Mouse (Mus musculus): ENCODE results near the gene Gpc2.

Gene Gpc2

DNA sequence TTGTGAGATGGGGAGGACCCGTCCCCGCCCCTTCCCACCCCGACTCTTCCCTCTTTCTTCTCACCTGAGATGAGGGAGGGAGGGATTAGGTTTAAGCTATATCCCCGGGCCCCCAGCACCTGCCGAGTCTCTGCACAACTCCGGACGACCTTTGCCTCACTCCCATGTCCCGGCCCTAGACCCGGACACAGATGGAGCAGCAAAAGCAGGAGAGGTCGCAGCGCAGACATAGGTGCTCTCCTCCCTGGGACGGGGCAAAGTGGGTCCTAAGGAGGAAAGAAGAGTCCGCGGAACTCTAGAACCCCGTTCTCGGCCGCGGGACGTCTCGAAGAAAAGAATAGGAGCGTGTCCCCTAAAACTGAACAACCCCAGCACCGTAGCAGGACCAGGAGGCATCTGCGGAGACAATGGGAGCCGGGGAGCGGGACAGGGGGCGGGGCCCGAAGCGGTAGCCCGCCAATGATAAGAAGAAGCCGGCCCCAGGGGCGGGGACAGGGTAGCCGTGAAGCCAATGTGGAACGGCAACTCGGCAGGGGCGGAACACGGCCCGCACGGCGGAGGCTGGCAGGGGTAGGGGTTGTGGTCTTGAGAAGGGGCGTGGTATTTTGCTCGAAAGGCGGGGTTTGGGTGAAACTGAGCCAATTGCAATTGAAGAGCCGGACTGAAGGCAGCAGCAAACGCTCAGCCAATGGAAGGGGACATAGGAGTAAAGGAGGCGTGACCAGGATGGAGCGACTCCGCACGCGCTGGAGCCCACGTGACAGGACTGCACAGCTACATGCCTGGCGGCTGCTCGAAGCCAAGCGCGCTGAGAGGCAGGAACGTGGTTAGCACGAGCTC lies at the start of gene Gpc2, which contains the start of the genes Gm43720 and Stag3:
Gpc2 (minus strand) TSS at position 421 of the 840 bp plus-strand sequence.
Gm43720 (minus strand) TSS at position 374 of the 840 bp plus-strand sequence.
Stag3 (plus strand) TSS at position 656 of the 840 bp plus-strand sequence.
- peak; percentile 88 for DNase-seq (ENCODE audit: low read depth)

DNA sequence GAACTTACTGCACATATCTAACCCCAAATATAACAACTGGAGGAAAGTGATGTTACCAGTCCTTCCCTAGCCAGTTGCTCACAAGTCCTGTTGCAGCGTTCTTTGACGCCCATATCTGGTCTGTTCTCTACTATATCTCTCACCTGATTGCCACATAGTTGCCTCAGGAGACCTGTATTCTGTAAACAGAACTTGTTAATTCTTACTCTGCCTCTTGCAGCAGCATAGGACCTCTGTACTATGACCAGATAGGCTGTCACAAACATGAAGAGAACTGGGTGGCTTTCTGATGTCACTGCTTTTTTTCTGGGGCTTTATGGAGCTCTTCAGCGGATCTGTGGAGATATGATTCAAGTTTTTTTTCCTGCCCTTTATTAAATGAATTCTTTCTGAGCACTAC lies 33.0 kb upstream of the Gpc2 start:
- no peak for DNase-seq (ENCODE audit: low read depth)

DNA sequence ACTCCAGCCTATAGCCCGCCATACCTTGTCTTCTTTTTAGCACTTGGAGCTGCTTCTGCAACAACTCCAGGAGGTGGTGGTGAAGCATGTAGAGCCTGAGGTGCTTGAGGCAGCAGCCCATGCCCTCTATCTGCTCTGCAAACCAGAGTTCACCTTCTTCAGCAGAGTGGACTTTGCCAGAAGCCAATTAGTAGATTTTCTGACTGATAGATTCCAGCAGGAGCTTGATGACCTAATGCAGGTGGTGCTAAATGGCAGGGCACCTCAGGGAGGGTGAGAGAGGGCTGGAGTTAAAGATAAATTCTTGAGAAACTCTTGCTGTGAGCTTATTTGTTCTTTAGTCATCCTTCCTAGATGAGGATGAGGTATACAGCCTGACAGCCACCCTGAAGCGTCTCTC lies 19.8 kb upstream of the Gpc2 start:
- DNase-seq (ENCODE audit: low read depth), result no peak

DNA sequence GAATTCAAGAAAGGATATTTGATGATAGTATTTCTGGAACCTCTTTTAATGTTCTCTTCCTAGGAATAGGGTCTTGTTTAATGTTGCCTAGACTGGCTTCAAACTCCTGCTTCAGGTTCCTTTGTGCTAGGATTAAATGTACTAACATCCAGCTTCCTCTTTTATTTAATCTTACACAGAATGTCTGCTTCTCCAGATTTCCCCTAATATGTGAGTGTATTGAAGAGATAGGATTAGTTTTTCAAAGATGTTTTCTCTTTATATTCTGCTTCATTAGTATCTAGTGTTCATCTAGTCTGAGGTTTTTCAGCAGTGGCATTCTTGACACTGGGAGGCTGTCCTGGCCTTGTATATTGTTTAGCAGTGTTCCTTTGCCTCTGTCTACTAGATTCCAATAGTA lies 14.4 kb upstream of the Gpc2 start:
- no peak for DNase-seq (ENCODE audit: low read depth)

- no peak for DNase-seq (ENCODE audit: low read depth)
These were observed 11.8 kb upstream of the Gpc2 start for GRCm38 (mm10) chr5:138291638-138292037.

GRCm38 (mm10) chr5:138287861-138288260 lies 8.1 kb upstream of the Gpc2 start:
- no peak for DNase-seq (ENCODE audit: low read depth)

DNA sequence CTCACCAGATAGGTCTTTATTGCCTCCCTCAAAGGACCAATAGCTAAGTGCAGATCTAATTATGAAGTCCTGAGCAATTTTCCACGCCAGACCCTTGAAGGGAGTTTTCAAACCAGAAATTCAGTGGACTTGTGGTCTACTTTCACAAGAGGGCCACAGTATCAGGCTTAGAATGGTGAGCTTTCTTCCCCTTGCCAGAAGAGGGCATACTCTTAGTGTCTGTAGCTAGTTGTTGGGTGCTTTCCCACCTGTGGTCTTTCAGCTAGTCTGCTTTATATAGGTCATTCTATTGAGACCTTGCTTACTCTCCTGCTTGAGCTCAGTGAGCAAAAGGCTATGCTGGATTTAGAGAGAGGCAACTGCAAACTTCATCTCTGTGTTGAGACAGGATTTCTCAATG lies 3.7 kb upstream of the Gpc2 start:
- no peak for DNase-seq (ENCODE audit: low read depth)

DNA sequence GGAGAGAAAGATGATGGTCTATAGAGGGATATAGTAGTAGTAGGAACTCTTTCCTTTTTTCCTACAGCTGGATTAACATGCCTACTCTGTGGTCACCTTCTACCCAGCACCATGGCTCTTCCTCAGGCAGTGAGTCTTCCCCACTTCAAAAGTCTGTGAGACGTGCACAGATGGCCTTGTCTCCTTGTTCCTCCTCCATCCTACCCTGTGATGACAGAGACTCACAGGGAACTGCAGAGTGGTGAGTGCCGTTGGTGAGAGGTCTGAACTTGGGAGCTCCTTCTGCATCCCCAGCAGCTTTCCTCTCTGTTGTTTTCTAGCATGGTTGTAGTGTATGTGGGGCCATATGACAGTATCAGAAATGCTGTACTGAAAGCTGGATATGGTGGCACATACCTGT lies 2.0 kb upstream of the Gpc2 start:
- DNase-seq (ENCODE audit: low read depth), result no peak

GRCm38 (mm10) chr5:138280829-138281228 lies 1.0 kb upstream of the Gpc2 start:
- no peak for DNase-seq (ENCODE audit: low read depth)

DNA sequence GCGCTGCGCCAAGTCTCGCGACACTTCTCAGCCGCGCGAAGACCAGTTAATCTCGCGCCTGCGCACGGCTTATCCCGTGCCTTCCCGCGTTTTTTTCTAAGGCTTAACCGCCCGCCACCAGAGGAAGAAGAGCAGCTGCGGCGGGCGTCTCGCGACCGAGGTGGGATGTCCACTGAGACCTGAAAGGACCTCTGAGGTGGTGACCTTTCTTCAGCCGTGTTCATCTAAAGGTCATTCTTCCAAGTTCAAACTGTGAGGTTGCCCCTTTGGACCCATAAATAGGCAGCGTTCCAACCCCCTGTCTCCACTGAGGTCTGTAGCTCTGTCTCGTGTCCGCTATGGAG lies 592 bp upstream of the Gpc2 start:
- DNase-seq (ENCODE audit: low read depth), result no peak

- no peak for DNase-seq (ENCODE audit: low read depth)
These were observed 1.8 kb downstream of the Gpc2 start for GRCm38 (mm10) chr5:138277994-138278393.

- no peak for DNase-seq (ENCODE audit: low read depth)
These were observed 4.4 kb downstream of the Gpc2 start for GRCm38 (mm10) chr5:138275216-138276050.

DNA sequence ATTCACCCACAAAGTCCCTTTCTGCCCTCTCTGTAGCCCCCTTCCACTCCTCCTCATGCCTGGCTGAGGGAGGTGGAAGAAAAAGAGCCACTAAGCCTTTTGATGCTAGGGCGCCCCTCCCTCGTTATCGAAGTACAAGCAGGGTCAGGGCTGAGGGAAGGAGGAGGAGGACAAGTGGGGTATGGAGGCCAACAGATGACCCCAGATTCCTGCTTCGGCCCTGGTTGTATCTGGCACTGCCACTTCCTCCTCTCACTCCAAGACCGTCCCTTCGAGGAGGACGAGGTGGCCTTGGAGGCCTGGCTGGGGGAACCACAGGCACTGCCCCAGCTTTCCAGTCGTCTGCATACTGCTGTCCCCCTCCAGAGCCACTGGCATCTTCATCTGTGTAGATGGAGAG lies 5.6 kb downstream of the Gpc2 start:
- no peak for DNase-seq (ENCODE audit: low read depth)

- no peak for DNase-seq (ENCODE audit: low read depth)
These were observed 7.3 kb downstream of the Gpc2 start, which contains the start of gene Gal3st4 for GRCm38 (mm10) chr5:138272409-138272923. Gal3st4 (minus strand) TSS chr5:138272840.

- DNase-seq (ENCODE audit: low read depth), result no peak
These were observed 8.6 kb downstream of the Gpc2 start for GRCm38 (mm10) chr5:138271232-138271631.

- DNase-seq (ENCODE audit: low read depth), result no peak
These were observed 10.8 kb downstream of the Gpc2 start for GRCm38 (mm10) chr5:138268980-138269379.

- no peak for DNase-seq (ENCODE audit: low read depth)
These were observed 12.7 kb downstream of the Gpc2 start for GRCm38 (mm10) chr5:138267114-138267513.

DNA sequence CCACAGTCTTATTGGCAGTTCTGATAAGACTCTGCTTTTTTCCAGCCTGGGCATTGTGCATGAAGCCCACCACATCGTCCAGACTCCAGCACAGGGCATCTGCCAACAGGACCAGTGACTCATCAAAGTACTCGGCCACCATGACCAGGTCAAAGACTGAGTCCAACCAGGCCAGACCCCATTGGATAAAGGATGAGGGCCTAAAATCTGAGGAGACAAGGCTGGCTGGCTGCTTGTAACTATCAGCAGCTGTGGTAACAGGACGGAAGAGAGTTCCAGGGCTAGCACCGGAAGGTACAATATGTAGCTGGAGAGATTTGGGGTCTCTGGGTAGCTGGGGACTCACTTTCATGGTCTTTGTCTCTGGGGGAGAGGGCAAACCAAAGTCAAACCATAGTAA lies 14.1 kb downstream of the Gpc2 start:
- no peak for DNase-seq (ENCODE audit: low read depth)

GRCm38 (mm10) chr5:138264207-138264578 lies 15.6 kb downstream of the Gpc2 start:
- DNase-seq (ENCODE audit: low read depth), result no peak

DNA sequence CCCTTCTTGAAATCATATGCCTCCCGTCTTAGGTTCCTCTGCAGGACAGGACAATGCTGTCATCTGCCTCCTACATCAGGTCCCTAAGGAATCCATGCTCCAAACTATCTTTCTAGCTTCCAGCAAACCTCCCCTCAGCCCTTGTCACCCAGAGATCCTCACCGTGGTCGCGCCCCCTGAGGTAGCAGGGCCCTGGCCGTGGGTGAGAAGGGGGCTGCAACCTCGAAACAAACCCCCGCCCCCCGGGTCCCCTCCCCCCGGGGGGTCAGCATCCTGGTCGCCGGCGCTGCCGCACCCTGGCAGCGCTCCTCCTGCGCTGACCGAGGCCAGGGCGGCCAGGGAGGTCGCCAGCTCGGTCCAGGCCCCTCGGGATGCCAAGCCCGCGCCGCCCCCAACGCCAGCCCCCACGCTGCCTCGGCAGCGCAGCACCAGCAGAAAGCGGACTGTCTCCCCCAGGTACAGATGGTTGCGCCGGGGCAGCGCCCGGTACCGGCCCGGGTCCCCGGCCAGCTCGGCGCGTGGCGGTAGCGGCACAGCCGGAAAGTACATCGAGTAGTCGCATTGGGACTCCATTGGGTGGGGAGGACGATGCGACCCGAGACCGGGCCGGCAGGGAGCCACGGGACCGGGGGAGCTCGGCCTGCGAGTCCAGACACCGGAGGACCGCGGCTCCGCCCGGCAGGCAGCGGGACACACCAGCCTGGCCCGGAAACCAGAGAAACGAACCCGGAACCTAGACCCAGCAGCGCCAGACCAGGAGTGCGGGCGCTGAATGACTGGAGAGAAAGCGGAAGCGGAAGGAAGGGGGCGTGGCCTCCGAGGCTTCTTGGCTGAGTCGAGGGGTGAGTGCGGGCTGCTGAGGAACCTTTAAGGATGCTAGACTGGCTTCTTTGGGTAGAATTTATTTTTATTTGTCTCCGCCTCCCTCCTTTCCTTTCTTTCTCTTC lies 16.3 kb downstream of the Gpc2 start, which contains the start of gene BC037034:
BC037034 (minus strand) TSS at position 774 of the 947 bp plus-strand sequence.
- peak; percentile 90 for DNase-seq (ENCODE audit: low read depth)

DNA sequence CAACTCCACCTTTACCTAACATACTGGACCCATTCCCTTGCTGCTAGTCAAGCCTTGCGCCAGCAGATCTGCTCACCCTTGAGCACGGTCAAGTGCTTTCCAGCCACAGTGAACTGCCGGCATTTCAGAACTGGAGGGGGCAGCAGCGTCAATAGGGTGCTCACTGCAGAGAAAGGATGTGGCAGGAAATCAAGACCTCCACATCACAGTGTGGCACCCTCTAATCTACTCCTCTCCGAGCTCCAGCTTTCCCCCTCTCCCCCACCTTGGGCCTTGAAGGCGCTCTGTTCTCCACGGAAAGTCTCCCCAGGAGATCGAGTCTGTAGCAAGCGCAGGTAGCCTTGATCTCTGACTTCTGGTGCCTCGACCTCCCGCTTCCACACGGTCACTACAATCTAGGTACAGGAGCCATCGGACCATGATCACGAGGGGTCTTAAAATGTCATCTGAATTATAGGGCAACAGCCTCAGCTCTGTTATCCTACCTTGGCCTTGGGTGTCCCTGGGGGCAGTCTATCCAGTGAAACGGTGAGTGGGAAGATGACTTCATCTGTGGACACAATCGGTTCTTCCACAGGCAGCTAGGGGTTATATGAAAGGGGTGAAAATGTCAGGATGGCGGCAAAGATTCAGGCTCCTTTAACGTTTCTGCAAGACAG lies 17.1 kb downstream of the Gpc2 start:
- no peak for DNase-seq (ENCODE audit: low read depth)
